Mouse (Mus musculus): Measurements from ENCODE around the gene Spef2. TPM values are rescaled to one million over a fixed set of nuclear protein-coding genes. Genes with fewer than 3 reads are reported as not detected.
"Not testable (repeated sequence)": the region's sequence is repeated elsewhere in the genome, so short reads cannot be mapped to it uniquely, and the experiment has no call there.

Spef2 gene
- polyA plus RNA-seq (2015; fragmentation: Nextera tagmentation; extraction: Ambion mirVana): 2.3 and 4.3 TPM in 2 replicates

- no peak within 1 kb of the TSS for H3K9ac ChIP-seq
- WGBS: 21% methylated on average over 16 of the region's 16 CpGs
- peak within 1 kb of the TSS; percentile 42 for H3K4me2 ChIP-seq (replicated peaks)
- H3K27ac ChIP-seq (replicated peaks): no peak within 1 kb of the TSS
- no peaks in the 10 kb centered on the region for H3K27me3 ChIP-seq
- H3K36me3 ChIP-seq: no peaks in the 10 kb centered on the region
- peaks cover 3% of the 10 kb centered on the region; the same call in 1 of the 2 replicates for H3K4me1 ChIP-seq
- peak; percentile 65; the same call in 1 of the 2 replicates for ATAC-seq (ENCODE audit: insufficient number of reproducible peaks, low FRiP score, low TSS enrichment, low read depth)
- no peaks in the 10 kb centered on the region for H3K9me3 ChIP-seq (replicated peaks)
- H3K4me3 ChIP-seq (replicated peaks): peak within 1 kb of the TSS; percentile 29
These were observed at the start of gene Spef2 for GRCm38 (mm10) chr15:9748359-9749102. Gene Spef2, minus strand, starts transcription at chr15:9748868.

- H3K4me2 ChIP-seq (replicated peaks): no peak overlapping the region
- no peaks in the 10 kb centered on the region for H3K27me3 ChIP-seq
These were observed 45.5 kb upstream of the Spef2 start for GRCm38 (mm10) chr15:9794131-9794530.

GRCm38 (mm10) chr15:9788245-9789030, 39.8 kb upstream of the Spef2 start:
- Histone ChIP-seq H3K9ac (no peak overlapping the region), H3K4me3 (replicated peaks) (no peak overlapping the region), H3K4me1 (no peaks in the 10 kb centered on the region), H3K4me2 (replicated peaks) (no peak overlapping the region), H3K27ac (replicated peaks) (no peak overlapping the region), H3K27me3 (no peaks in the 10 kb centered on the region), H3K9me3 (replicated peaks) (no peaks in the 10 kb centered on the region), H3K36me3 (no peaks in the 10 kb centered on the region)
- 33% methylated on average over 3 of the region's 3 CpGs for WGBS
- ATAC-seq (ENCODE audit: insufficient number of reproducible peaks, low FRiP score, low TSS enrichment, low read depth): no peak

More at GRCm38 (mm10) chr15:9794131-9794530, 45.5 kb upstream of the Spef2 start:
- Histone ChIP-seq H3K27ac (replicated peaks) (no peak overlapping the region), H3K4me1 (no peaks in the 10 kb centered on the region), H3K4me3 (replicated peaks) (no peak overlapping the region), H3K9ac (no peak overlapping the region), H3K36me3 (no peaks in the 10 kb centered on the region), H3K9me3 (replicated peaks) (no peaks in the 10 kb centered on the region)
- 83% methylated on average over 3 of the region's 3 CpGs for WGBS
- ATAC-seq (ENCODE audit: insufficient number of reproducible peaks, low FRiP score, low TSS enrichment, low read depth): no peak

GRCm38 (mm10) chr15:9774222-9775142, 25.8 kb upstream of the Spef2 start:
- H3K4me1 ChIP-seq; H3K27me3 ChIP-seq; H3K9me3 ChIP-seq (replicated peaks); H3K4me3 ChIP-seq (replicated peaks); H3K36me3 ChIP-seq; ATAC-seq (ENCODE audit: insufficient number of reproducible peaks, low FRiP score, low TSS enrichment, low read depth); H3K9ac ChIP-seq; H3K4me2 ChIP-seq (replicated peaks); H3K27ac ChIP-seq (replicated peaks): not testable (repeated sequence)
- 91% methylated on average over 6 of the region's 6 CpGs for WGBS

- ATAC-seq (ENCODE audit: insufficient number of reproducible peaks, low FRiP score, low TSS enrichment, low read depth): no peak
- 45% methylated on average over 4 of the region's 4 CpGs for WGBS
- H3K4me3 ChIP-seq (replicated peaks): no peak overlapping the region
These were observed 19.7 kb upstream of the Spef2 start for GRCm38 (mm10) chr15:9768184-9768918.

GRCm38 (mm10) chr15:9767034-9767433, 18.4 kb upstream of the Spef2 start:
- no peaks in the 10 kb centered on the region for H3K36me3 ChIP-seq
- H3K4me1 ChIP-seq: 0 out of 2 replicates have a peak, but pooled peaks cover 4% of the 10 kb centered on the region
- H3K27me3 ChIP-seq: no peaks in the 10 kb centered on the region
- no peak overlapping the region for H3K9ac ChIP-seq
- H3K9me3 ChIP-seq (replicated peaks): no peaks in the 10 kb centered on the region
- H3K4me3 ChIP-seq (replicated peaks): no peak overlapping the region
- no peak for ATAC-seq (ENCODE audit: insufficient number of reproducible peaks, low FRiP score, low TSS enrichment, low read depth)
- no peak overlapping the region for H3K27ac ChIP-seq (replicated peaks)
- H3K4me2 ChIP-seq (replicated peaks): no peak overlapping the region

More at GRCm38 (mm10) chr15:9768184-9768918, 19.7 kb upstream of the Spef2 start:
- H3K4me2 ChIP-seq (replicated peaks): no peak overlapping the region
- H3K27me3 ChIP-seq: no peaks in the 10 kb centered on the region
- no peak overlapping the region for H3K9ac ChIP-seq
- H3K36me3 ChIP-seq: no peaks in the 10 kb centered on the region
- 0 out of 2 replicates have a peak, but pooled peaks cover 4% of the 10 kb centered on the region for H3K4me1 ChIP-seq
- H3K27ac ChIP-seq (replicated peaks): no peak overlapping the region
- no peaks in the 10 kb centered on the region for H3K9me3 ChIP-seq (replicated peaks)

- Histone ChIP-seq H3K9me3 (replicated peaks) (no peaks in the 10 kb centered on the region), H3K36me3 (no peaks in the 10 kb centered on the region), H3K9ac (no peak overlapping the region), H3K4me1 (peaks cover 3% of the 10 kb centered on the region; the same call in 1 of the 2 replicates), H3K4me3 (replicated peaks) (no peak overlapping the region), H3K4me2 (replicated peaks) (no peak overlapping the region), H3K27me3 (no peaks in the 10 kb centered on the region), H3K27ac (replicated peaks) (no peak overlapping the region)
- no peak for ATAC-seq (ENCODE audit: insufficient number of reproducible peaks, low FRiP score, low TSS enrichment, low read depth)
- 85% methylated on average over 3 of the region's 3 CpGs for WGBS
These were observed 2.3 kb upstream of the Spef2 start for GRCm38 (mm10) chr15:9750966-9751365.

GRCm38 (mm10) chr15:9747410-9748104, 1.1 kb downstream of the Spef2 start:
- Histone ChIP-seq H3K9me3 (replicated peaks) (no peaks in the 10 kb centered on the region), H3K36me3 (no peaks in the 10 kb centered on the region), H3K27me3 (no peaks in the 10 kb centered on the region), H3K4me3 (replicated peaks) (no peak overlapping the region), H3K9ac (no peak overlapping the region), H3K4me2 (replicated peaks) (no peak overlapping the region), H3K4me1 (peaks cover 3% of the 10 kb centered on the region; the same call in 1 of the 2 replicates), H3K27ac (replicated peaks) (no peak overlapping the region)
- WGBS: 39% methylated on average over 5 of the region's 5 CpGs
- ATAC-seq (ENCODE audit: insufficient number of reproducible peaks, low FRiP score, low TSS enrichment, low read depth): no peak

- 86% methylated on average over 3 of the region's 3 CpGs for WGBS
- Histone ChIP-seq H3K27me3 (no peaks in the 10 kb centered on the region), H3K4me3 (replicated peaks) (no peak overlapping the region), H3K4me1 (no peaks in the 10 kb centered on the region), H3K27ac (replicated peaks) (no peak overlapping the region), H3K4me2 (replicated peaks) (no peak overlapping the region), H3K9me3 (replicated peaks) (no peaks in the 10 kb centered on the region), H3K9ac (no peak overlapping the region), H3K36me3 (no peaks in the 10 kb centered on the region)
- ATAC-seq (ENCODE audit: insufficient number of reproducible peaks, low FRiP score, low TSS enrichment, low read depth): no peak
These were observed 6.5 kb downstream of the Spef2 start for GRCm38 (mm10) chr15:9742172-9742571.
